ENCODE assay signal across 12 mouse cellular contexts in the genomic region with DNA sequence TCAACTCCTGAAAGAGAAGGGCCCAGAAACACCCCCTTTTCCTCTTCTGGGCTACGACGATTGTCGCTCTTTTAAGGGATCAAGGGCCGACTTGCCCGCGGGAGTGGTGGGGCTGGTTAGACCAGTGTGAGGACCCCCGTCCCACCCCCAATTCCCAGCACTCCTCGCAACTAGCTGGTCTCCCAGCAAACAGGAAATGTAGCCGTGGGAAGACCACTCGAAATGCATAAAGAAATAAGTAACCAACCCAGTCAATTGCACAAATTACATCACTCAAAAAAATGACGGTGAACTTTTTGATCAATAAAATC. TPM values are rescaled to one million over a fixed set of nuclear protein-coding genes. Genes with fewer than 3 reads are reported as not detected.
DNase-seq lines count a peak whose midpoint lies in the region; ATAC-seq lines count a peak whose summit lies in the region.
"Had no signal": no experiment of that assay in that cellular context is flagged by ENCODE, and none has a peak within 500 bp of the region (broad histone marks: within the 10 kb centered on the region; RNA-seq: fewer than 3 reads in every experiment).

No protein-coding gene starts in this region.

- no peaks in the 10 kb centered on the region for H3K36me3 ChIP-seq in kidney, embryonic 15.5 days
- no peaks in the 10 kb centered on the region for H3K36me3 ChIP-seq in embryonic facial prominence, embryonic 14.5 days (ENCODE audit: control insufficient read depth, insufficient read depth, low read length)
- no peaks in the 10 kb centered on the region for H3K36me3 ChIP-seq in hindbrain, embryonic 16.5 days (ENCODE audit: control insufficient read depth, insufficient read depth, low read length)
- H3K36me3 ChIP-seq in neural tube, embryonic 12.5 days = no peaks in the 10 kb centered on the region

- peak overlapping the region; percentile 30 for H3K4me2 ChIP-seq in kidney, embryonic 15.5 days
- H3K4me2 ChIP-seq in embryonic facial prominence, embryonic 14.5 days (ENCODE audit: low read depth, low read length) = peak overlapping the region; percentile 47
- no peak overlapping the region for H3K4me2 ChIP-seq in hindbrain, embryonic 16.5 days (ENCODE audit: low read length)
- peak overlapping the region; percentile 38 for H3K4me2 ChIP-seq in neural tube, embryonic 12.5 days (replicated peaks)

- no peak for DNase-seq in kidney, adult 18-20 months
- DNase-seq in embryonic facial prominence, embryonic 14.5 days (ENCODE audit: low spot score) = no peak
- DNase-seq in adrenal gland, adult 18-20 months (ENCODE audit: low spot score in 2 of 2) = no peak
- DNase-seq in MN1 (ENCODE audit: low spot score) = no peak
- DNase-seq: adrenal gland, adult 8-10 months; kidney, adult 11 months; right cerebral cortex, postnatal 25 days; thymus, postnatal 25 days had no signal

- peaks cover 79% of the 10 kb centered on the region for H3K27me3 ChIP-seq in kidney, embryonic 15.5 days
- peaks cover 66% of the 10 kb centered on the region for H3K27me3 ChIP-seq in embryonic facial prominence, embryonic 14.5 days (replicated peaks; ENCODE audit: control insufficient read depth, insufficient read depth, low read length)
- peaks cover 49% of the 10 kb centered on the region for H3K27me3 ChIP-seq in hindbrain, embryonic 16.5 days (replicated peaks; ENCODE audit: control insufficient read depth, insufficient read depth, low read length)
- H3K27me3 ChIP-seq in neural tube, embryonic 12.5 days (replicated peaks) = peaks cover 56% of the 10 kb centered on the region

- no peaks in the 10 kb centered on the region for H3K9me3 ChIP-seq in kidney, embryonic 15.5 days (replicated peaks)
- no peaks in the 10 kb centered on the region for H3K9me3 ChIP-seq in embryonic facial prominence, embryonic 14.5 days (ENCODE audit: control insufficient read depth, low read length)
- no peaks in the 10 kb centered on the region for H3K9me3 ChIP-seq in hindbrain, embryonic 16.5 days (ENCODE audit: control insufficient read depth, low read length)
- no peaks in the 10 kb centered on the region for H3K9me3 ChIP-seq in neural tube, embryonic 12.5 days

- no peak overlapping the region for H3K27ac ChIP-seq in kidney, embryonic 15.5 days
- H3K27ac ChIP-seq in embryonic facial prominence, embryonic 14.5 days (replicated peaks; ENCODE audit: low read depth, low read length) = no peak overlapping the region
- no peak overlapping the region for H3K27ac ChIP-seq in hindbrain, embryonic 16.5 days (ENCODE audit: low read depth, low read length)
- no peak overlapping the region for H3K27ac ChIP-seq in neural tube, embryonic 12.5 days

- peaks cover 17% of the 10 kb centered on the region for H3K4me1 ChIP-seq in kidney, embryonic 15.5 days
- H3K4me1 ChIP-seq in embryonic facial prominence, embryonic 14.5 days (ENCODE audit: control insufficient read depth, insufficient read depth, low read length) = no peaks in the 10 kb centered on the region; the same call in 1 of the 2 replicates
- no peaks in the 10 kb centered on the region; the same call in 1 of the 2 replicates for H3K4me1 ChIP-seq in hindbrain, embryonic 16.5 days (ENCODE audit: control insufficient read depth, insufficient read depth, low read depth, low read length)
- H3K4me1 ChIP-seq in neural tube, embryonic 12.5 days = peaks cover 7% of the 10 kb centered on the region; the same call in 1 of the 2 replicates

- peak overlapping the region; percentile 8 for H3K4me3 ChIP-seq in kidney, embryonic 15.5 days (replicated peaks)
- H3K4me3 ChIP-seq in embryonic facial prominence, embryonic 14.5 days (ENCODE audit: low read depth, low read length) = peak overlapping the region; percentile 23
- no peak overlapping the region for H3K4me3 ChIP-seq in hindbrain, embryonic 16.5 days (ENCODE audit: low read length)
- no peak overlapping the region for H3K4me3 ChIP-seq in neural tube, embryonic 12.5 days

- WGBS in kidney, embryonic 15.5 days = under 1% methylated on average over 11 of the region's 11 CpGs
- WGBS in embryonic facial prominence, embryonic 14.5 days = 2% methylated on average over 11 of the region's 11 CpGs
- 2% methylated on average over 11 of the region's 11 CpGs for WGBS in hindbrain, embryonic 16.5 days
- WGBS in neural tube, embryonic 12.5 days = 1% methylated on average over 11 of the region's 11 CpGs

- ATAC-seq in kidney, embryonic 15.5 days (replicated peaks; ENCODE audit: low FRiP score) = no peak; the same call in 1 of the 2 replicates
- 0 out of 2 replicates have a peak, but pooled peaks have one; percentile 2 for ATAC-seq in embryonic facial prominence, embryonic 14.5 days (ENCODE audit: low read depth)
- ATAC-seq in hindbrain, embryonic 16.5 days = 0 out of 2 replicates have a peak, but pooled peaks have one; percentile 9
- no peak; the same call in 1 of the 2 replicates for ATAC-seq in neural tube, embryonic 12.5 days (ENCODE audit: low FRiP score, low read depth)

- no peak overlapping the region for H3K9ac ChIP-seq in kidney, embryonic 15.5 days
- peak overlapping the region; percentile 30; the same call in 1 of the 2 replicates for H3K9ac ChIP-seq in embryonic facial prominence, embryonic 14.5 days (ENCODE audit: low read depth, low read length)
- H3K9ac ChIP-seq in hindbrain, embryonic 16.5 days (ENCODE audit: low read depth, low read length) = no peak overlapping the region
- H3K9ac ChIP-seq in neural tube, embryonic 12.5 days = no peak overlapping the region

RNA-seq across cellular contexts. Expression of a gene that starts 15.4 kb away (rescaled TPM):
- polyA plus RNA-seq in kidney, embryonic 15.5 days (2015; fragmentation: Nextera tagmentation; extraction: Ambion mirVana) = 2.7 and 5.0 TPM in 2 replicates
- 24.0 and 25.9 TPM in 2 replicates for polyA plus RNA-seq in embryonic facial prominence, embryonic 14.5 days (2014; fragmentation: Nextera tagmentation; extraction: Ambion mirVana)
- 14.6 and 29.3 TPM in 2 replicates for polyA plus RNA-seq in hindbrain, embryonic 16.5 days (2015; fragmentation: Nextera tagmentation; extraction: Ambion mirVana)
- 134 and 188 TPM in 2 replicates for polyA plus RNA-seq in neural tube, embryonic 12.5 days (2016; fragmentation: Nextera tagmentation; extraction: Ambion mirVana)
- 1 to 10 TPM; 3.5 to 6.9 TPM for total RNA-seq in adrenal gland, adult 18-20 months (2021)
- total RNA-seq: liver, adult 2 months had no signal
- polyA plus RNA-seq: liver, adult 2 months had no signal

Comparison
In these comparisons a context has a peak if more than half of its experiments do, and no peak if none do; other contexts are left out.
1. ATAC-seq: peak in embryonic facial prominence, embryonic 14.5 days (single experiment) and hindbrain, embryonic 16.5 days (single experiment); none in kidney, embryonic 15.5 days (single experiment) and neural tube, embryonic 12.5 days (single experiment).
2. H3K4me3 ChIP-seq: peak in kidney, embryonic 15.5 days (single experiment) and embryonic facial prominence, embryonic 14.5 days (single experiment); none in hindbrain, embryonic 16.5 days (single experiment) and neural tube, embryonic 12.5 days (single experiment).